In genomic region chr1:65847005-65847404, GRCm38 (mm10) we compare ENCODE assay signal across 27 mouse cellular contexts.
DNase-seq lines count a peak whose midpoint lies in the region; ATAC-seq and TF ChIP-seq lines count a peak whose summit lies in the region.
"Had no signal": no experiment of that assay in that cellular context is flagged by ENCODE, and none has a peak within 500 bp of the region (broad histone marks: within the 10 kb centered on the region; RNA-seq: fewer than 3 reads in every experiment).

No protein-coding gene starts in this region.

- 0 out of 2 replicates have a peak, but pooled peaks have one; percentile 21 for TF ChIP-seq EP300 in heart, postnatal 0 days (IDR thresholded peaks at IDR 0.05; ENCODE audit: low read depth)

- no peaks in the 10 kb centered on the region for H3K36me3 ChIP-seq in heart, embryonic 10.5 days
- H3K36me3 ChIP-seq in heart, postnatal 0 days (replicated peaks; ENCODE audit: control insufficient read depth, insufficient read depth, low read length), result no peaks in the 10 kb centered on the region
- H3K36me3 ChIP-seq: embryonic facial prominence, embryonic 13.5 days; hindbrain, embryonic 12.5 days; kidney, embryonic 15.5 days; limb, embryonic 12.5 days; midbrain, embryonic 15.5 days had no signal

- peak; percentile 5 to 23 for DNase-seq in heart, adult 9 months (ENCODE audit: low spot score in 2 of 2)
- DNase-seq in heart, embryonic 10.5 days (ENCODE audit: low spot score), result no peak
- peak; percentile 82 for DNase-seq in heart, postnatal 0 days (ENCODE audit: low spot score)
- no peak for DNase-seq in thymus, postnatal 25 days
- DNase-seq in right cerebral cortex, postnatal 10 days (ENCODE audit: low spot score in 2 of 2), result no peak
- DNase-seq in neural tube, embryonic 10.5 days (ENCODE audit: extremely low spot score, low spot score), result no peak
- DNase-seq: adrenal gland, postnatal 14 days; cerebellum, adult 11 months; cerebellum, postnatal 10 days; kidney, postnatal 36 days; layer of hippocampus, postnatal 36 days; liver, postnatal 0 days; right cerebral cortex, postnatal 4 days; thymus, adult 2 months had no signal

- no peak overlapping the region for H3K9ac ChIP-seq in heart, postnatal 0 days (replicated peaks; ENCODE audit: low read depth, low read length)
- H3K9ac ChIP-seq: embryonic facial prominence, embryonic 13.5 days; hindbrain, embryonic 12.5 days; kidney, embryonic 15.5 days; limb, embryonic 12.5 days; liver, postnatal 0 days; midbrain, embryonic 15.5 days had no signal

- 36% methylated on average over 2 of the region's 2 CpGs for WGBS in heart, embryonic 10.5 days
- 12% methylated on average over 2 of the region's 2 CpGs for WGBS in heart, postnatal 0 days

- ATAC-seq in heart, postnatal 0 days (ENCODE audit: insufficient read depth, low read depth), result peak; percentile 95
- ATAC-seq: forebrain, embryonic 14.5 days; intestine, postnatal 0 days; liver, postnatal 0 days; lung, postnatal 0 days; midbrain, embryonic 15.5 days had no signal

- no peak overlapping the region for H3K27ac ChIP-seq in heart, embryonic 10.5 days
- H3K27ac ChIP-seq in bone marrow macrophage, adult 2 months (ENCODE audit: insufficient read depth, low read depth, low read length), result peak overlapping the region; percentile 90
- H3K27ac ChIP-seq in heart, postnatal 0 days (ENCODE audit: low read depth), result peak overlapping the region; percentile 54
- H3K27ac ChIP-seq: embryonic facial prominence, embryonic 13.5 days; hindbrain, embryonic 12.5 days; kidney, embryonic 15.5 days; limb, embryonic 12.5 days; macrophage; midbrain, embryonic 15.5 days; stomach, postnatal 0 days had no signal

- no peaks in the 10 kb centered on the region for H3K27me3 ChIP-seq in heart, embryonic 10.5 days (ENCODE audit: insufficient read depth, poor library complexity, severe bottlenecking)
- H3K27me3 ChIP-seq in heart, postnatal 0 days (ENCODE audit: control insufficient read depth, insufficient read depth, low read length), result no peaks in the 10 kb centered on the region
- H3K27me3 ChIP-seq: embryonic facial prominence, embryonic 13.5 days; hindbrain, embryonic 12.5 days; kidney, embryonic 15.5 days; limb, embryonic 12.5 days; midbrain, embryonic 15.5 days had no signal

- no peak overlapping the region for H3K4me2 ChIP-seq in heart, postnatal 0 days (ENCODE audit: low read depth, low read length)
- H3K4me2 ChIP-seq: embryonic facial prominence, embryonic 13.5 days; hindbrain, embryonic 12.5 days; kidney, embryonic 15.5 days; limb, embryonic 12.5 days; liver, embryonic 11.5 days; midbrain, embryonic 15.5 days had no signal

- TF ChIP-seq CTCF in bone marrow macrophage, adult 2 months (IDR thresholded peaks at IDR 0.05; ENCODE audit: low read depth, low read length), result no peak
- no peak for TF ChIP-seq CTCF in heart, postnatal 0 days (IDR thresholded peaks at IDR 0.05; ENCODE audit: low read depth)

- H3K4me3 ChIP-seq in heart, embryonic 10.5 days, result no peak overlapping the region
- no peak overlapping the region; the same call in 1 of the 2 replicates for H3K4me3 ChIP-seq in bone marrow macrophage, adult 2 months (ENCODE audit: insufficient read depth, low read length)
- no peak overlapping the region for H3K4me3 ChIP-seq in heart, postnatal 0 days (ENCODE audit: low read depth, low read length)
- H3K4me3 ChIP-seq: embryonic facial prominence, embryonic 13.5 days; erythroblast, embryonic 14.5 days; hindbrain, embryonic 12.5 days; kidney, embryonic 15.5 days; limb, embryonic 12.5 days; midbrain, embryonic 15.5 days had no signal

- H3K4me1 ChIP-seq in heart, embryonic 10.5 days, result no peaks in the 10 kb centered on the region
- peaks cover 15% of the 10 kb centered on the region for H3K4me1 ChIP-seq in bone marrow macrophage, adult 2 months (ENCODE audit: control insufficient read depth, insufficient read depth, low read length)
- no peaks in the 10 kb centered on the region for H3K4me1 ChIP-seq in heart, postnatal 0 days (ENCODE audit: control insufficient read depth, insufficient read depth)
- H3K4me1 ChIP-seq: embryonic facial prominence, embryonic 13.5 days; hindbrain, embryonic 12.5 days; kidney, embryonic 15.5 days; limb, embryonic 12.5 days; midbrain, embryonic 15.5 days had no signal

- TF ChIP-seq POLR2A in bone marrow macrophage, adult 2 months (IDR thresholded peaks at IDR 0.05; ENCODE audit: borderline replicate concordance, low read depth, low read length), result no peak

- no peaks in the 10 kb centered on the region for H3K9me3 ChIP-seq in heart, embryonic 10.5 days
- no peaks in the 10 kb centered on the region for H3K9me3 ChIP-seq in heart, postnatal 0 days (replicated peaks; ENCODE audit: control insufficient read depth, low read length)
- H3K9me3 ChIP-seq: embryonic facial prominence, embryonic 13.5 days; hindbrain, embryonic 12.5 days; kidney, embryonic 15.5 days; limb, embryonic 12.5 days; midbrain, embryonic 15.5 days had no signal

Comparison
In these comparisons a context has a peak if more than half of its experiments do, and no peak if none do; other contexts are left out.
1. DNase-seq: peak in heart, adult 9 months (2 of 2) and heart, postnatal 0 days (single experiment); none in heart, embryonic 10.5 days (single experiment), thymus, postnatal 25 days (single experiment), right cerebral cortex, postnatal 10 days (0 of 2) and neural tube, embryonic 10.5 days (single experiment).